Mouse (Mus musculus) forebrain, embryonic 11.5 days (tissue): ENCODE measurements around the gene Slc22a5. TPM values are rescaled to one million over a fixed set of nuclear protein-coding genes. Genes with fewer than 3 reads are reported as not detected.

Experiments used
- ATAC-seq: fragments of 200-750 bp; cut with Nextera tagmentation; replicated peaks from 2 replicates; pipeline ENCODE4 v1.8.0; 2017; ENCODE audit warnings: moderate TSS enrichment; ENCODE audit not compliant: low FRiP score
- DNase-seq: peaks from one replicate; pipeline ENCODE4 v3.0.0-alpha.2; 2017; ENCODE audit warnings: low spot score
- H3K27ac ChIP-seq: fragments of 300-500 bp; sonication (generic); 2 replicates; pipeline ENCODE4 v1.5.1; 2014; ENCODE audit warnings: low read depth, low read length
- H3K27me3 ChIP-seq: fragments of 300-500 bp; sonication (generic); 2 replicates; pipeline ENCODE4 v1.6.1; 2014; ENCODE audit warnings: mild to moderate bottlenecking, low read length, mixed read lengths; ENCODE audit not compliant: control insufficient read depth, insufficient read depth
- H3K36me3 ChIP-seq: fragments of 300-500 bp; sonication (generic); 2 replicates; pipeline ENCODE4 v1.6.1; 2014; ENCODE audit warnings: mild to moderate bottlenecking, low read length, moderate library complexity, mixed read lengths; ENCODE audit not compliant: control insufficient read depth, insufficient read depth
- H3K4me1 ChIP-seq: fragments of 300-500 bp; sonication (generic); replicated peaks from 2 replicates; pipeline ENCODE4 v1.6.1; 2014; ENCODE audit warnings: low read length, mixed read lengths; ENCODE audit not compliant: control insufficient read depth, insufficient read depth
- H3K4me2 ChIP-seq: fragments of 300-500 bp; sonication (generic); 2 replicates; pipeline ENCODE4 v1.6.1; 2014; ENCODE audit warnings: low read depth, mild to moderate bottlenecking, low read length, moderate library complexity, mixed read lengths; ENCODE audit not compliant: severe bottlenecking
- H3K4me3 ChIP-seq: fragments of 300-500 bp; sonication (generic); 2 replicates; pipeline ENCODE4 v1.5.1; 2014; ENCODE audit warnings: low read depth, low read length
- H3K9ac ChIP-seq: fragments of 300-500 bp; sonication (generic); 2 replicates; pipeline ENCODE4 v1.6.1; 2014; ENCODE audit warnings: low read length
- H3K9me3 ChIP-seq: fragments of 300-500 bp; sonication (generic); 2 replicates; pipeline ENCODE4 v1.6.1; 2016; ENCODE audit warnings: low read length, mixed read lengths; ENCODE audit not compliant: control insufficient read depth
- WGBS: fragments of 180-500 bp; shearing (Covaris S2); extraction: QIAGEN DNeasy Blood & Tissue Kit; methylation state at CpG from one replicate; pipeline ENCODE4 v1.1.7; 2014; 5-methylcytosine and 5-hydroxymethylcytosine counted together
- polyA plus RNA-seq: library from polyadenylated mRNA; unstranded; fragments of >200 nt; fragmentation: Nextera tagmentation; extraction: Ambion mirVana; gene quantifications from 2 replicates; pipeline ENCODE4 v1.2.1, GENCODE M21; 2014

Gene Slc22a5
- polyA plus RNA-seq, 1 experiment from 2014 or later = 7.1 TPM

DNA sequence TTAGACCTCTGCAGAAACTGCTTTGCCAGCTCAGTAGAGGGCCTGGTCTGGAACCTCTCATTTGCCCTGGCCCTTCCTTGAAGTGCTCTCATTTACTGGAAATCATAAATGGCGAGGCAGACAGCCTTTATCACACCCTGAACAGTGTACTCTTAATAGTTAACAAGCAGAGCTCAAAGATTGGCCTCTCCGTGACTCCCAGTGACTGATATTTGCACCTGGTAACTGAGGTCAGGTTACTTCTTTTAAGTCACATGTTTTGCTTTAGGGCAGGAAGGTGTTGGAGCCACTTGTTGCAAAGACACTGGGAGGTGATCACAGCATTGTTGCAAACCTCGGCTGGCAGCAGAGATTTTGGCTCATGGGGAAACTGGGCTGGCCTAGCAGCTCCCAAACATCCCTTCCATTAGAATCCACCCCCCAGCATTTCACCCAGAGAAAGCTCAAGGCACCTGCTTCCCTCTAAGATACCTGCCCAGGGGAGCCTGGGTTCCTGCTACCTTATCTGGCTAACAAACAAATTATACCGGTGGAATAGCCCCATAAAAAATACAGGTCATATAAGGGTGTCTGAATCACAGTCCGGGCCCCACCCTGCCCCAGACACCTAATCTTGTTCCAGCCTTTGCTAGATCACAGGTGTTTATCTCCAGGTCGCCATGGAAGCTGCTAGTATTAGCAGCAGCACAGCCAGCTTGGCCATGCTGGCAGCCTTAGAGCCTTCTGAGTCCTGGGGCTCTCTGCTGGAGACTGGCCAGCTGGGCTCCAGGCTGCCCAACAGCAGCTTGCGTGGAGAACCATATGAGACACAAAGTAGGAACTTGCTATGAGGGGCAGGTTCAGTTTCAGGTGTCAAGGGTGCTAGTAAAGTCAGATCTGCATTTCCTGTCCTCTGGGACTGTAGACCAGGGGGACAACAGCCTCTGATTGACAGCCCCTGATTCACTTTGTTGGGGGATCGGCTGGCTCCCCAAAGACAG, 51.5 kb downstream of the Slc22a5 start:
- H3K27me3 ChIP-seq = no peaks in the 10 kb centered on the region
- no peak for DNase-seq
- no peaks in the 10 kb centered on the region for H3K9me3 ChIP-seq
- WGBS = 73% methylated on average over 8 of the region's 8 CpGs
- no peak for ATAC-seq
- no peak overlapping the region for H3K27ac ChIP-seq
- no peak overlapping the region for H3K4me2 ChIP-seq
- H3K36me3 ChIP-seq = no peaks in the 10 kb centered on the region
- no peak overlapping the region for H3K4me3 ChIP-seq
- H3K4me1 ChIP-seq = no peaks in the 10 kb centered on the region
- H3K9ac ChIP-seq = no peak overlapping the region

DNA sequence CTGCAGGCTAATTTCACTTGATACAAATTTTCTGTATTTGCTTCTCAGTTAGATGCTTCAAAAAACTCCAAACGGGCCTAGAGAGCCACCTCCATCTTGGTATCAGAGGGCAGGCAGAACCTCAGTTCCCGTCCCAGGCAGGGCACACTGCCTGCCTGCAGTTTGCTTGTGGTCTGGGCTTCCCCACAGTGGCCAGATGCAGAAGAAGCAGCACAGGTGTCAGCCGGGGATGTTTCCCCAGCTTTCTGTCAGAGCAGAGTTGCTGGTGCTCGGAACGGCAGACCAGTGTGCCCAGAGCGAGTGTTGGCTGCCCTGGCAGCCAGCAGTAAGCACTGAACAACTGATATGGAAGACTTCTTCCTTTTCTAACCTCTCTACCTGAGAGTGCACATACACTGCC, 52.3 kb downstream of the Slc22a5 start:
- no peak overlapping the region for H3K27ac ChIP-seq
- DNase-seq (no peak), ATAC-seq (no peak)
- H3K4me2 ChIP-seq = no peak overlapping the region
- H3K9ac ChIP-seq = no peak overlapping the region
- WGBS = 80% methylated on average over 6 of the region's 6 CpGs
- no peak overlapping the region for H3K4me3 ChIP-seq
- H3K27me3 ChIP-seq = no peaks in the 10 kb centered on the region
- no peaks in the 10 kb centered on the region for H3K9me3 ChIP-seq
- H3K4me1 ChIP-seq = no peaks in the 10 kb centered on the region
- H3K36me3 ChIP-seq = no peaks in the 10 kb centered on the region

DNA sequence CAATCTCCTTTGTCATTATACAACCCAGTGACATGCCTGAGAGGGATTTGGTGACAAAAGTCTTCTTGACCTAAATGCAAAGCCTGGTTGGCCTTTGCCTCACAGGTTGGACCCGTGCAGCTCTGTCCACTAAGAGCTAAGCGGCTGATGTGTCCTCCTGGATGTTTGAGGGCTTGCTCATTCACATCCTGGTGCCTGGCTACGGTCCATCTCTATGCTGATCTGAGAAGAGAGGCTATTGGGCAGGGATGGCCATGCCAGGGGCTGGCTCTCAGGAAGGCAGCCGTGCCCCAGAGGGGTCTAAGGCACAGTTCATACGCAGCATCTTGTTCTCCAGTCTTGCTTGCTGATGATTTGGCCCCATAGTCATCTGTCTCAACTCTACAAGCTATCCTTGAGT, 53.7 kb downstream of the Slc22a5 start:
- no peaks in the 10 kb centered on the region for H3K27me3 ChIP-seq
- DNase-seq = no peak
- H3K9me3 ChIP-seq = no peaks in the 10 kb centered on the region
- H3K4me1 ChIP-seq = no peaks in the 10 kb centered on the region
- no peak overlapping the region for H3K4me2 ChIP-seq
- 88% methylated on average over 5 of the region's 5 CpGs for whole genome bisulfite sequencing
- no peak overlapping the region for H3K4me3 ChIP-seq
- H3K27ac ChIP-seq = no peak overlapping the region
- ATAC-seq = no peak
- no peaks in the 10 kb centered on the region for H3K36me3 ChIP-seq
- no peak overlapping the region for H3K9ac ChIP-seq

DNA sequence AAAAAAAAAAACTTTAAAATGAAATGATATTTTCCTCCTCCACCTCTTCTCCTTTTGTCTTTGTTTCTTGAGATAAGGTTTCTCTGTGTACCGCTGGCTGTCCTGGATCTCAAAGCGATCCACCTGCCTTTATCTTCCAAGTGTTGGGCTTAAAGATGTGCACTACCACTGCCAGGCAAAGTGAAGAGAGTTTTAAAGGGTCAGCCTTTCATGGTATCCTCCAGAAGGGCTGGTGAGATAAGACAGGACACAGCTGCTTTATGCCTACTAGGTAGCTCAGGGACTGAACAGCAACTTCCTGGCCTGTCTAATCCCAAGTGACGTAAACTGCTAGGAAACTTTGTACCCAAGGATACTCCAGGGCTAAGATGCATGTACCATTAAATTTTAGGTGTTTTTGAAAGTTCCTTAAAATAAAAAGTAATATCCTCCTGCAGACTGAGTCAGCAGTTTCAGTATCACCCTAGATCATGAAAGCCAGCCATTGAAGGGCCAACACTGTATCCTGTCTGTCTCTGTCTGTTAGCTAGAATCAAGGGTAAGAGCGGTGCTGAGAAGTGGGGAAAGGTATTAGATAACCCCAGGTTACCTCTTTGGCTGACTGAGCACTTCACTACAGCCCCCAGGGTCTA, 56.0 kb downstream of the Slc22a5 start:
- H3K9ac ChIP-seq = no peak overlapping the region
- DNase-seq (no peak), ATAC-seq (no peak)
- H3K4me2 ChIP-seq = no peak overlapping the region
- H3K4me1 ChIP-seq = no peaks in the 10 kb centered on the region
- no peaks in the 10 kb centered on the region for H3K9me3 ChIP-seq
- H3K36me3 ChIP-seq = no peaks in the 10 kb centered on the region
- H3K27ac ChIP-seq = no peak overlapping the region
- no peaks in the 10 kb centered on the region for H3K27me3 ChIP-seq
- WGBS = 91% methylated on average over 4 of the region's 4 CpGs
- no peak overlapping the region for H3K4me3 ChIP-seq

DNA sequence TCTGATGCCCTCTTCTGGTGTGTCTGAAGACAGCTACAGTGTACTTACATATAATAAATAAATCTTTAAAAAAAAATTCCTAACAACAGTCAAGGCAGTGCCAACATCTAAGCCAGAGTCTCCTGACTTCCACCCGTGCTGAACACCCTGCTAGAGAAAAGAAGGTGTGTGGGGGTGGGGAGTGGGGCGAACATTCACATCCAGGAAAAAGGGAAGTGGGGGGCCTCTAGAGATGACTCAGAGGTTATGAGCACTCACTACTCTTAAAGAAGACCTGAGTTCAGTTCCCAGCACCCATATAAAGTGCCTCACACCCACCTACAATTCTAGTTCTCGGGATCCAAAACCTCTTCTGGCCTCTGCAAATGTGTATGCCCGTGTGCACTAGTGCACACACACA, 66.1 kb downstream of the Slc22a5 start:
- Histone ChIP-seq H3K4me1 (no peaks in the 10 kb centered on the region), H3K9me3 (no peaks in the 10 kb centered on the region), H3K27ac (no peak overlapping the region), H3K36me3 (no peaks in the 10 kb centered on the region), H3K4me2 (no peak overlapping the region), H3K27me3 (no peaks in the 10 kb centered on the region), H3K9ac (no peak overlapping the region), H3K4me3 (no peak overlapping the region)
- DNase-seq (no peak), ATAC-seq (no peak)
- WGBS = 92% methylated on average over 4 of the region's 4 CpGs

DNA sequence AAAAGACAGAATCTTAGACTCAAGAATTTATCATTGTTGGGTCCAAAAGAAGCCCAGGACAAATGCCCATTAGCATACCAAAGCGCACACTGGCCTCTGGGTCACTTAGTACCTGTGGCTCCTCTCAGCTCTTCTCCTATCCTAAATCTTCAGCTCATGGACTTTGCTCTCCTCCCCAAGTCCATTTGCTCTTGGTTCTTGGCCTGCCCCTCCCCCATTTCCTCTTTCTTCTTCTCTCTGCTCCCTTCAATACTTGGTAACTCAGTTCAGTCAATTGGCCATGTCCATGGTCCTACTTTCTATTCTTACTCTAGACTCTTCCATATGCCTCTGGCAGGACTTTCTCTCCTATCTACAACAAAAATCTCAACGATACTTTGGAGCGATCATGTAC, 69.5 kb downstream of the Slc22a5 start:
- 98% methylated on average over 3 of the region's 3 CpGs for WGBS
- ATAC-seq = no peak

DNA sequence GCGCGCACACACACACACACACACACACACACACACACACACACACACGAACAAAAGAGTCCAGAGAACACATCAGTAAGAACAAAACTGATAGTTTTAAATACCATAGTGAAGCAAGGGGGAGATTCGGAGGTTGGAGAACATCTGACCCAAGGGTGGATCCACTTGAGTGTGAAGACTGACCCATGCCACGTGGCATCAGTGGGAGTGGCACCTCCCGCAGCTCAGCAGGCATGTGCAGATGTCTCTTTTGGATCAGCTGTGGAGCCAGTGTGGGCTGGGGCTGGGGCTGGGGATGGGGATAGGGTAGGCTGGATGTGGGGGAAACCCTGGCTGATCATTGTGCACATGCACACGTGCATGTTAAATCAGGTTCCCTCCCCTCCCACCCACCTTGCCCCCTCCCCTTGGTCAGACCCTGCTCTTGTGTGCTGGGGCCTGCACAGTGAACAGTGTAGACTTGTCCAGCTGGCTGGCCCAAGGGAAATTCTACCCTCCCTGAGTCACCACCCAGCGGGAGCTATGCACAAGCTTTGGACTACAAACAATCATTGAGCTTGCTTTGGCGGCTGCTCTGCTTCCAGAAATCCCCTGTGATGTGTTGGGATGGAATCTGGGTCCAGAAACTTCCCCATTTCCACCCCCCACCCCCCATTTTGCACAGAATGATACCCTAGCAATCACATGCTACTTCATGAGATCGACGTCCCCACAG, 70.1 kb downstream of the Slc22a5 start:
- no peaks in the 10 kb centered on the region for H3K4me1 ChIP-seq
- no peak overlapping the region for H3K9ac ChIP-seq
- H3K4me2 ChIP-seq = no peak overlapping the region
- no peak overlapping the region for H3K4me3 ChIP-seq
- DNase-seq = no peak
- H3K27ac ChIP-seq = no peak overlapping the region
- no peaks in the 10 kb centered on the region for H3K9me3 ChIP-seq
- no peak for ATAC-seq
- no peaks in the 10 kb centered on the region for H3K36me3 ChIP-seq
- no peaks in the 10 kb centered on the region for H3K27me3 ChIP-seq
- WGBS = 84% methylated on average over 11 of the region's 11 CpGs

More for the DNA sequence above, 69.5 kb downstream of the Slc22a5 start:
- H3K4me3 ChIP-seq = no peak overlapping the region
- H3K9me3 ChIP-seq = no peaks in the 10 kb centered on the region
- H3K27me3 ChIP-seq = no peaks in the 10 kb centered on the region
- H3K4me1 ChIP-seq = no peaks in the 10 kb centered on the region
- H3K9ac ChIP-seq = no peak overlapping the region
- no peaks in the 10 kb centered on the region for H3K36me3 ChIP-seq
- DNase-seq = no peak
- no peak overlapping the region for H3K4me2 ChIP-seq
- no peak overlapping the region for H3K27ac ChIP-seq

DNA sequence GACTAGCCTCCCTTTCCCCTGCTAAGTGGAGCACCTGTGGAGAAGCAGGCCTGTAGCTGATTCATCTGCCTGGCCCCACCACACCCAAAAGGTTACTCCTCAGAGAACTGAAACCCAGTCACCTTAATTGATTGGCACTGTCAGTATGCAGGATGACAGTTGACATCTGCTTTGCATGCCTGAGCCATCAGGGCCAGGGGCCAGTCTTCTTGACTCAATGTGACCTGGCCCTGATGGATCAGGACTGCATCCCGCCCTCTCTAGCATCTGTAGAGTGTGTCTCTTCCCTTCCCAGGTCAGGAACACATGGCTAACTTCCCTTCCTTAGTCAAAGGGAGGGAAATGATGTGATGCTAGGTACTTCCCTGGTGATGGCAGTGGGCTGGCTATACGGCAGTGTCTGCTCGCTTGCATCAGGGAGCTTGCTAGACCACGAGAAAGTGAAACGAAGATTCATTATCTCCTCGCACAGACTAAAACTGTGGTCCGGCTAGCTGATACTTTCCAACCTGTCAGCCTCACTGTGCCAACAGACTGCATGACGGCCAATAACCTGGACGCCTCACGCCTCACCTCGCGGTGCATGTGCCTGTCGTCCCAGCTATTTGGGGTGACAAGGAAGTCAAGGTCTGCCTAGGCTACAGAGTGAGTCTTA, 70.8 kb downstream of the Slc22a5 start:
- Histone ChIP-seq H3K4me3 (no peak overlapping the region), H3K4me2 (no peak overlapping the region), H3K36me3 (no peaks in the 10 kb centered on the region), H3K27ac (no peak overlapping the region), H3K9ac (no peak overlapping the region), H3K27me3 (no peaks in the 10 kb centered on the region), H3K4me1 (no peaks in the 10 kb centered on the region), H3K9me3 (no peaks in the 10 kb centered on the region)
- WGBS = 94% methylated on average over 13 of the region's 13 CpGs
- DNase-seq = no peak
- ATAC-seq = no peak
